Mouse (Mus musculus) erythroblast, adult 5-6 weeks (primary cell): ENCODE data around the gene R3hdm2. TPM values are rescaled to one million over a fixed set of nuclear protein-coding genes. Genes with fewer than 3 reads are reported as not detected.

Experiments
- ATAC-seq: replicated peaks from 2 replicates; pipeline ENCODE4 v1.8.0; 2016; ENCODE audit warnings: moderate number of reproducible peaks, mild to moderate bottlenecking, moderate TSS enrichment, inconsistent platforms; ENCODE audit not compliant: poor library complexity, low FRiP score, severe bottlenecking
- total RNA-seq, 2 experiments: library from RNA; stranded (forward) in 1 of 2; stranded (reverse) in 1 of 2; fragments of 150-400 nt in 1 of 2; fragments of 200-764, 138-1000 nt in 1 of 2; gene quantifications; 2 replicates each; pipeline versions ENCODE4 v1.2.3 to v1.2.4; 2015 to 2017; ENCODE audit warnings: low replicate concordance in 2 of 2

R3hdm2 gene
- total RNA-seq, 2 experiments from 2014 or later = 18.3 to 25.7 TPM

DNA sequence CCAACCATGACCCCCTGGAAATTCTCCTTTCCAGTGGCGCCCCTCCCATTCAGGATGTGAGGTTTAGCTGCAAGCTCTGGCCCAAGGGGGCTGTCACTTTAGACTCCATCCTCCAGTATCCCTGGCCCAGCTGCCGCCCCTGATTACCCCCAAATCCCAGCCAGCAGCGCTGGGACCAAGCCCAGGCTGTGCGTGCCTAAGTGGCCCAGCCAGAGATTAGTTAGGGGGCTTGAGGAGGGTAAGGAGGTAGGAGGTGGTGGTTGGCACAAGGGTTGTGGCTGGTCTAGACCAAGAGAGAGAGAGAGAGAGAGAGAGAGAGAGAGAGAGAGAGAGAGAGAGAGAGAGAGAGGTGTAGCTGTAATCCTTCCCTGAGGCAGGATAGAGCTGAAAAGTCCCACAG is 151.4 kb downstream of the R3hdm2 start:
- ATAC-seq = no peak

DNA sequence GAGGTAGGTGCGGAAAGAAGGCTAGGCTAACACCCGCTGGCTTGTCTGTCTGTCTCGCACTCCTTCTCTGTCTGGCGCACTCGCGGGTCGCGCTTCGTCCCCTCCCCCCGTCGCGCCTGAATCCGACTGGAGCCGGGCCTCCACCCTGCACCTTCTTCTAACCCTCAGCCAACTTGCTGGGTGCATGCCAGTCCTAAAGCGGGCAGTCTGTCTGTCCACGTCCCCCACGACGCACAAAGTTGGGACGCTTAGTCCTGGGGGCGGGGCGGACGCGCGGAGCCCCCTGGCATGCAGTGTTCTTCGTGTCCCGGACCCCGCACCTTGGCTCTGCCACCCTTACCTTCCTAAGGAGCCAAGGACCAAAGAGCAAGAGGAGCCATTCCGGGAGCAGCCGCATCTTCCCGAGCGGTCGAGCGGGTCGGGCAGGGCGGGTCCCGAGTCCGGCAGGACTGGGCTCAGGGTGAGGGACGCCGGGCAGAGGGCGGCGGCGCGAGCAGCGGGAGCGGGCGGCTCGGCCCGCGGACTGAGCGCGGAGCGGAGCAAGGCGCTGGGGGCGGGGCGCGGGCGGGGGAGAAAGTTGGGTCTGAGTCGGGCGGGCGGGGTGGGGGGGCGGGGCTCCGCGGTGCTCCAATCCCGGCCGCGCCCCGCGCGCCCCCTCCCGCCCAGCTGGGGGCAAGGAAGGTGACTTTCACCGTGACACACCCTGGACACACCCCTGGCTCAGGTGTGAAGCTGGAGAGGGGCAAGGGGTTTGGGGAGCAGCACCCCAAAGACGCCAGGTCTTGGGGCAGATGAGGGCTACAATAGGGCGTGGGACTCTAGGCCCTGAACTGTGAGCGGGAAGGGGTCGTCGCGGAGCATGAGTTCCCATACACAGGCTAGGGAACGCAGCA is 154.2 kb downstream of the R3hdm2 start, which contains the start of gene Nxph4:
Gene Nxph4 (minus strand): TSS at position 524 of the 893 bp plus-strand sequence.
- ATAC-seq = no peak

DNA sequence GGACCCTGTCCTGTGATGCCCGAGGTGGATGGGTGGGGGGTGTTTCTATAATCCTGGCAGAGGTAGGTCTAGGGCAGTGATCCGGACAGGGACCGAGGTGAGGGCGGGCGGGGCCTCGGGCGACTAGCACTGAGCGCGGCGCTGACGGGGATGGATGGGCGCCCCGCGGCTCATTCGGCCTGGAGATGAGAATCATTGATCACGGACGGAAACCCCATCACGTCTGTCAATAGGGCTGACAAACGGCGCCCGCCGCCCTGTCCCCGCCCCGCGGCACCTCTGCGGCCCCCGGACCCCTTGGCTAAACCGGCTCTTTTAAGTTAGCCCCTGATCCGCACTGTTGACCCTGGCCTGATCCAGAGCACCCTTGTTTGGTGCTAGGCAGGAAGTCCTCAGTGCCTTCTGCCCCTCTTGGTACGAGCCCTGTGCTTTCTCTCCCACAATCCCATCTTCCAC is 154.8 kb downstream of the R3hdm2 start:
- ATAC-seq = no peak

DNA sequence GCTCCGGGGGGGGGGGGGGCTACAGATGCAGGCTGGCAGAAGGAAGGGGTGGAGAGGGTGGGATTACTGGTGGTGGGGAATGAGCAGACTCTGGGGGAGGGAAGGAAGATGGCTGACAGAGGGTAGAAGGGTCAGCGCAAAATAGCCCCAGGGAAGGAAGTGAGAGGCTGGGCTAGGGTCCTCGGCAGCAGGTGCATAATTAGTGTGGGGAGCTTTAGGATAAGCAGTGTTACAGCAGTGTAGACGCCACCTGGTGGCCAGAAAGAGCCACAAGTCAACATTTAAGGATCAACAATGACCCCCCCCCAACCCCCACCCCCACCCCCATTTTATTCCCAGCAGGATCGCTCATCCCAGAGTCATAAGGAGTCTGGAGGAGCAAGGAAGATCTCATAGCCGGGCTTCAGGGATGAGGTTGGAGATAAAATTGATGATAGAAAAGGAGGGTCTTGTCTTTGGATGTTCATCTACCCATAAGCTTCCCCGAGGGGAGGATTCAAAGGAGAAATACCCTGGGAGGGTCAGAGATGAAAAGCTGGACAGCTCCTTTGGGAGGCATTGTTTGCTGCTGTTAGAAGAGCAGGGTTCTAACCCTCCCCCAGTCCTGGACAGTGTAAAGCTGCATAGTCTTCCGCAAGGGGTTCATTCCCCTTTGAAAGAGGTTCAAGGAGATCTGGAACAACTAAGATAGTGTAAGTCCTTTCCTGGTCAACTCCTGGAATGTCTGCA is 156.6 kb downstream of the R3hdm2 start:
- no peak for ATAC-seq

DNA sequence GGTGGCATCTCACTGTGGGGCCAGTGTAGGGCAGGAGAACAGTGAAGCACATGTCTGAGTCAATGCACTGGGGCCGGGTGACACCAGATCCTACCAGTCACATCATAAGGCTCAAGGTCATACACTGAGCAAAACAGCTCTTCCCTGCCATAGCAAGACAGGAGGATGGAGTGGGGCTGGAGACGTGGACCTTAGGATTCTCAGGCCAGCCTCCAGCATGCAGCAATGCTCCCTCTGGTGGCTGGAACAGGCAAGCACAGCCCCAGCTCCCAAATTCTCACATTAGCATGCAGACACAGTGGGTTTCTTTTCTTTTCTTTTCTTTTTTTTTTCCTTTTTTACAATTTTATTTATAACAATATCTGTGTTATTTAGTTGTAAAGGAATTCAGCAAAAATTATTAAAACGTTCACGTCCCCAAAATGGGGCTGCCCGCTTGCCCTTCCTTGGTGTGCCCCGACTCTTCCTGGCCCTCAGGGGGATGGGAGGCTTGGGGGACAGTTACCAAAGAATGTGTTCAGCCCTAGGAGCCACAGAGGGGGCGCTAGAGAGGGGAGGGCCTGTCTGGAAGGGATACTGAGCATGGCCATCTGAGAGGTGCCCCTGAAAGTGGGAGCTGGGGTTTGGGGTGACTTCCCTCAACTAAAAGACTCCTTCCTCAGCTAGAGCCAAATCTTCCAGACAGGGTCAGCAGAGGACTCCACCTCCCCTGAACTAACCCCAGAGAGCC is 157.9 kb downstream of the R3hdm2 start:
- ATAC-seq = peak; percentile 79

DNA sequence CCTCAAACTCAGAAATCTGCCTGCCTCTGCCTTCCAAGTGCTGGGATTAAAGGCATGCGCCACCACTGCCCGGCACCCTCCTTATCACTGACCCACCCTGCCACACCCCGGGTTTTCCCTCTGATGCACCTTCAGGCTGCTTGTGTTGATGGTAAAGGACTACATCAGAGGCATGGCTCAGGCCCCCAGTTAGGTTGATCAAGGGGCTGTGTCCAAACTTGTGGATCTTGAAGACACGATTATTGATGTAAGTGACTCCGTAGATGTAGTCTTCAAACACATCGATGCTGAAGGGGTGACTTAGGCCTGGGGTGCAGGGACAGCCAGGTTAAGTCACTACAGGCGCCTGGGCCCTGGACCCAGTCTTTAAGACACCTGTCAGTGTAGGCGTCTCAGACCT is 161.4 kb downstream of the R3hdm2 start:
- ATAC-seq = no peak

DNA sequence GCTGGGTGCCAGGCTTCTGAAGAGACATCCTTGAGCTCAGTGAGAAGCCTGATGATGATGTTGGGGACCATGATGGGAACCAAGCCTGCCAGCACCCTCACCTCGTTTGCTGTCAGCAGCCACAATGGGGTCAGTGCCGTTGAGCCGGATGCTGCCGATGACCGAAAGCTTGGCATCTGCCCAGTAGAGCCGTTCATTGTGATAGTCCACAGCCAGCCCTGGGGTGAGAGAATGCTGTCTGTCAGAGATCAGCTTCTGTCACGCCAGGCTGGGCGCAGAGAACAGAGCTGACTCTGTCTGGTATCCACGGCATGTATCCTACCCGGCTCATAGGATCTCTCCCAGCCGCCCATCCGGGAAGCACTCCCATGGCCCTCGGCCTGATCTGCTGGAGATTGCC is 162.0 kb downstream of the R3hdm2 start:
- no peak for ATAC-seq

DNA sequence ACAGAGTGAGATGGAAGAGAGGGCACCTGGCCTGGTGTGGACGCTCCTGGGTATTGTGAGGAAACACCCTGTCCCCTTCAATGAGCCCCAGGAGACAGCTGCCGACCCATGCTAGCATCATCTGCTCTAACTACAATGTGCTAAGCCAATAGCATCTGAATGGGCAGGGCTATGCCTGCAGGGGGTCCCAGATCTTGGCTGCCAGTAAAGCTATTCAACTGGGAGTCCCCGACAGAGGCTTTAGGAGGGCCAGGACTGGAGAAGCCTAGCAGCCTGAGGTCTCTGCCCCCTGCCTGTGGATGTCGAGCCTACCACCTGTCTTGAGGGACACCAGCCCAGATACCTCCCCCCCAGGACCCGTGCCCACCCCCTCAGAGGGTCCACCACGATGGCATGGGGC is 162.6 kb downstream of the R3hdm2 start:
- ATAC-seq = no peak

DNA sequence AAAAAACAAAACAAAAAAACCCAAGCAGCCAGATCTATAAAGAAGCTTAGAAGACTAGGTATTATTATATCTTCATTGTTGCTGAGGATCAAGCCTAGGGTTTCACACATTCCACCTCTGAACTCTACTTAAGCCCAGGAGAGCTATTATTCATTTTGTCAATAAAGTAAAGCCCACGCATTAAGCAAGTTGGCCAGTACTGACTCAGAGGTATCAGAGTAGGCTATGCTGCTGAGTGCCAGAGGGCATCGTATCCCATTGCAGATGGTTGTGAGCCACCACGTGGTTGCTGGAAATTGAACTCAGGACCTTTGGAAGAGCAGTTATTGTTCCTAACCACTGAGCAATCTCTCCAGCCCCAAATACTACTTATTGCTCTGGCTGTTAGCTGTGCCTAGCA is 163.8 kb downstream of the R3hdm2 start:
- ATAC-seq = no peak

DNA sequence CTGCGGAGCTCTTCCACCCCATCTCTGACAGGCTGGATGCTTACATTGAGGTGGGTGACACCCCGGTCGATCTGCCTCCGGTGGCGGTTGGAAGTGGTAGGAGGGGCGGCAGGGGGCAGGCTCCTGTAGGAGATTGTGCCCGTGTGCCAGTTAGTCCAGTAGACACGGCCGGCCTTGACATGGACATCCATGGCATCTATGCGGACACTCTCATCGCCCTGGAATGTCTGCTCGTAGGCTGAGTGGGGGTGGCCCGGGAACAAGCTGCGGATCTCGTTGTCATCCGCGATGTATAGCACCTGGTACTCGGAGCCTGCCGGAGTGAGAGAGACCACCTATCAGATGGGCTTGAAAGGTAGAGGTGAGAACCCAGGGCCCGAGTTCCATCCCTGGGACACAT is 164.2 kb downstream of the R3hdm2 start:
- ATAC-seq = no peak

DNA sequence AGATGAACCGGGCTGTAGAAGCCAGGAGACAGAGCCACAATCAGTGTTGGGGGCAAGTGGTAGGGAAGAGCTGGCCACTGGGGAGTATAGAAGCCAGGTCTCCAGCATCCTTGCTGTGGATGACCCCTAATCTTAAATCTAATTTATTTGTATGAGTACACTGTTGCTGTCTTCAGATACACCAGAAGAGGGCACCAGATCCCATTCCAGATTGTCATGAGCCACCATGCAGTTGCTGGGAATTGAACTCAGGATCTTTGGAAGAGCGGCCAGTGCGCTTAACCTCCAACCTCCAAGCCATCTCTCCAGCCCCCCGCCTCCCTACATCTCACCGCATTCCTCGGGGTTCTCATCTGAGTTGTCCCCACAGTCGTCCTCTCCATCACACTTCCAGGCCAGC is 166.4 kb downstream of the R3hdm2 start:
- no peak for ATAC-seq

DNA sequence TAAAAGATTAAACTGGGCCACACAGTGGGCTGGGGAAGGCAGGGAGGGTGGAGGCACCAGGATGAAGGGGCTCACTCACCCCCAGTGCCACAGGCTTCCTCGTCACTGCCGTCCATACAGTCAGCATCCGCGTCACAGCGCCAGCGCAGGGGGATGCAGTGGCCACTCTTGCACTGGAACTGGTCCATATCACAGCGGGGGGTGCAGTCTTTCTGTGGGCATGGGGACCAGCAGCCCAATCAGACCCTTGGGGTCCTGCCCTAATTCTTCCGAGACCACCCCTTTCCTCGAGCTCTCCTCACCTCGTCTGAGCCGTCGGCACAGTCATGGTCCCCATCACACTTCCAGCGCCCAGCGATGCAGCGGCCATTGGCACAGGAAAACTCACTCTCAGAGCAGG is 168.1 kb downstream of the R3hdm2 start:
- no peak for ATAC-seq

Other genes with a start within 250 kb of the R3hdm2 start
- 33.0 and 34.3 TPM in 2 replicates for gene B4galnt1, start 215.1 kb upstream of the R3hdm2 start, total RNA-seq (2015; ENCODE audit: low replicate concordance)
- 8.1 and 17.6 TPM in 2 replicates for gene B4galnt1, start 215.1 kb upstream of the R3hdm2 start, total RNA-seq (2017; ENCODE audit: low replicate concordance)
- not detected in 2 replicates for gene Slc26a10, start 199.7 kb upstream of the R3hdm2 start, total RNA-seq (2015; ENCODE audit: low replicate concordance)
- 0.28 TPM in 1 of 2 replicates, not detected in the other for gene Slc26a10, start 199.7 kb upstream of the R3hdm2 start, total RNA-seq (2017; ENCODE audit: low replicate concordance)
- gene Arhgef25, start 190.2 kb upstream of the R3hdm2 start, total RNA-seq (2015; ENCODE audit: low replicate concordance) = 0.84 and 1.7 TPM in 2 replicates
- 2.2 and 2.7 TPM in 2 replicates for gene Arhgef25, start 190.2 kb upstream of the R3hdm2 start, total RNA-seq (2017; ENCODE audit: low replicate concordance)
- gene Dtx3, start 184.6 kb upstream of the R3hdm2 start, total RNA-seq (2015; ENCODE audit: low replicate concordance) = 10.4 and 18.0 TPM in 2 replicates
- 8.4 and 9.4 TPM in 2 replicates for gene Dtx3, start 184.6 kb upstream of the R3hdm2 start, total RNA-seq (2017; ENCODE audit: low replicate concordance)
- 11.3 and 13.3 TPM in 2 replicates for gene Pip4k2c, start 168.7 kb upstream of the R3hdm2 start, total RNA-seq (2015; ENCODE audit: low replicate concordance)
- gene Pip4k2c, start 168.7 kb upstream of the R3hdm2 start, total RNA-seq (2017; ENCODE audit: low replicate concordance) = 19.6 and 25.6 TPM in 2 replicates
- 0.42 TPM in 1 of 2 replicates, not detected in the other for gene Kif5a, start 117.0 kb upstream of the R3hdm2 start, total RNA-seq (2015; ENCODE audit: low replicate concordance)
- gene Kif5a, start 117.0 kb upstream of the R3hdm2 start, total RNA-seq (2017; ENCODE audit: low replicate concordance) = under 0.01 TPM in 1 of 2 replicates, not detected in the other
- gene Dctn2, start 114.0 kb upstream of the R3hdm2 start, total RNA-seq (2015; ENCODE audit: low replicate concordance) = 32.5 and 59.1 TPM in 2 replicates
- gene Dctn2, start 114.0 kb upstream of the R3hdm2 start, total RNA-seq (2017; ENCODE audit: low replicate concordance) = 73.0 and 77.9 TPM in 2 replicates
- gene Mbd6, start 91.3 kb upstream of the R3hdm2 start, total RNA-seq (2015; ENCODE audit: low replicate concordance) = 22.4 and 33.0 TPM in 2 replicates
- 6.1 and 7.1 TPM in 2 replicates for gene Mbd6, start 91.3 kb upstream of the R3hdm2 start, total RNA-seq (2017; ENCODE audit: low replicate concordance)
- gene Mars, start 68.5 kb upstream of the R3hdm2 start, total RNA-seq (2015; ENCODE audit: low replicate concordance) = 35.1 and 38.8 TPM in 2 replicates
- 43.5 and 45.6 TPM in 2 replicates for gene Mars, start 68.5 kb upstream of the R3hdm2 start, total RNA-seq (2017; ENCODE audit: low replicate concordance)
- gene Arhgap9, start 58.4 kb upstream of the R3hdm2 start, total RNA-seq (2015; ENCODE audit: low replicate concordance) = 19.9 and 21.1 TPM in 2 replicates
- gene Arhgap9, start 58.4 kb upstream of the R3hdm2 start, total RNA-seq (2017; ENCODE audit: low replicate concordance) = 14.6 and 18.7 TPM in 2 replicates
- gene Gli1, start 38.4 kb upstream of the R3hdm2 start, total RNA-seq (2015; ENCODE audit: low replicate concordance) = not detected in 2 replicates
- gene Gli1, start 38.4 kb upstream of the R3hdm2 start, total RNA-seq (2017; ENCODE audit: low replicate concordance) = not detected in 2 replicates
- gene Inhbe, start 25.9 kb upstream of the R3hdm2 start, total RNA-seq (2015; ENCODE audit: low replicate concordance) = not detected in 2 replicates
- gene Inhbe, start 25.9 kb upstream of the R3hdm2 start, total RNA-seq (2017; ENCODE audit: low replicate concordance) = not detected in 2 replicates
- not detected in 2 replicates for gene Inhbc, start 9.9 kb upstream of the R3hdm2 start, total RNA-seq (2015; ENCODE audit: low replicate concordance)
- gene Inhbc, start 9.9 kb upstream of the R3hdm2 start, total RNA-seq (2017; ENCODE audit: low replicate concordance) = not detected in 2 replicates
- gene Stac3, start 121.4 kb downstream of the R3hdm2 start, total RNA-seq (2015; ENCODE audit: low replicate concordance) = not detected in 2 replicates
- not detected in 2 replicates for gene Stac3, start 121.4 kb downstream of the R3hdm2 start, total RNA-seq (2017; ENCODE audit: low replicate concordance)
- not detected in 2 replicates for gene Ndufa4l2, start 134.6 kb downstream of the R3hdm2 start, total RNA-seq (2015; ENCODE audit: low replicate concordance)
- not detected in 2 replicates for gene Ndufa4l2, start 134.6 kb downstream of the R3hdm2 start, total RNA-seq (2017; ENCODE audit: low replicate concordance)
- gene Shmt2, start 142.1 kb downstream of the R3hdm2 start, total RNA-seq (2015; ENCODE audit: low replicate concordance) = 17.9 and 19.9 TPM in 2 replicates
- 12.3 and 18.3 TPM in 2 replicates for gene Shmt2, start 142.1 kb downstream of the R3hdm2 start, total RNA-seq (2017; ENCODE audit: low replicate concordance)
- gene Nxph4, start 154.2 kb downstream of the R3hdm2 start, total RNA-seq (2015; ENCODE audit: low replicate concordance) = not detected in 2 replicates
- not detected in 2 replicates for gene Nxph4, start 154.2 kb downstream of the R3hdm2 start, total RNA-seq (2017; ENCODE audit: low replicate concordance)
- 11.9 and 14.0 TPM in 2 replicates for gene Lrp1, start 240.8 kb downstream of the R3hdm2 start, total RNA-seq (2015; ENCODE audit: low replicate concordance)
- gene Lrp1, start 240.8 kb downstream of the R3hdm2 start, total RNA-seq (2017; ENCODE audit: low replicate concordance) = 9.7 and 17.0 TPM in 2 replicates